Mouse (Mus musculus) frontal cortex, adult (tissue): ENCODE measurements at regions not wholly inside any gene's neighbourhood (a gene's known extent, or its start where the extent isn't known, plus 50 kb on each side); places are given as distances from the start of the nearest gene placed in this dataset.

ENCODE experiments used
- ATAC-seq: cut with Nextera tagmentation; 2 replicates; pipeline ENCODE4 v1.9.2; 2017; ENCODE audit warnings: mild to moderate bottlenecking, moderate library complexity, mixed read lengths; ENCODE audit not compliant: low TSS enrichment

DNA sequence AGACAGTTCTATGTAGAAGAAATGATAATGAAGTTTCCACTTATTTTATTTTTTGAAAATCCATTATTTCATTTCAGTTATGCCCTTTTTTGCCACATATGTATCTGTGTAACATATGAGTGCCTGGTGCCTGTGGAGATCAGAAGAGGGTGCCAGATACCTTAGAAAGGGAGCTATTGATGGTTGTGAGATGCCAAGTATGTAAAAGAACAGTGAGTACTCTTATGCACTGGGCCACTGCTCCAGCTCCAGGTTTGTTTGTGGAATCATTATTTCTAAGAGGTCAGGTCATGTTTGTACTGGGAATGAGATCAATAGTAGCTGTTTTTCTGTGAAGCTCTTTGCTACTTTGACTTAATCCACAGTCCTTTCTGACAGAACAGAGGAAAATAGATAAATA, 68.1 kb downstream of the Cenpw start:
- no peak for ATAC-seq

- ATAC-seq: no peak
These were observed 90.0 kb downstream of the Cenpw start for GRCm38 (mm10) chr10:30110341-30110740.

GRCm38 (mm10) chr10:30102443-30102842, 97.9 kb downstream of the Cenpw start:
- ATAC-seq: no peak

GRCm38 (mm10) chr10:30094603-30095002, 105.8 kb downstream of the Cenpw start:
- no peak for ATAC-seq

- no peak for ATAC-seq
These were observed 108.8 kb downstream of the Cenpw start for GRCm38 (mm10) chr10:30091549-30091948.

DNA sequence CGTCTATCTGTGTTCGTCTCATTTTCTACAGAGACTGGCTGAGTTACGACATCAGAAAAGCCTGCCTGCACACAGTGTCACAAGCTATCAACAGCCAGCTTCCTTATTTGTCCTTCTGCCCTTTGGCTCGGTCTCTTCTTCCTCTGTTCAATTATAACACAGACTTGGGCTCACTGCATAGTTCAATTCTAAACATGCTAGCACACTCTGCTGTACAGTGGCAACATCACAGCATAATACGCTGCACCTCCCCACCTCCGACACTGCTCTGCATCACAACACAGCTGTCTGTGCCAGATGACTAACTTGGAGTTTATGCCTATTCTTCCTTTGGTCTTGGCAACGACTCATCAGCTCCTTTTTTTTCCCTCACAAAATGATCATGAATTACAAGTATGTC, 111.0 kb downstream of the Cenpw start:
- peak; percentile 99 for ATAC-seq

- no peak for ATAC-seq
These were observed 115.3 kb downstream of the Cenpw start for GRCm38 (mm10) chr10:30085059-30085458.

DNA sequence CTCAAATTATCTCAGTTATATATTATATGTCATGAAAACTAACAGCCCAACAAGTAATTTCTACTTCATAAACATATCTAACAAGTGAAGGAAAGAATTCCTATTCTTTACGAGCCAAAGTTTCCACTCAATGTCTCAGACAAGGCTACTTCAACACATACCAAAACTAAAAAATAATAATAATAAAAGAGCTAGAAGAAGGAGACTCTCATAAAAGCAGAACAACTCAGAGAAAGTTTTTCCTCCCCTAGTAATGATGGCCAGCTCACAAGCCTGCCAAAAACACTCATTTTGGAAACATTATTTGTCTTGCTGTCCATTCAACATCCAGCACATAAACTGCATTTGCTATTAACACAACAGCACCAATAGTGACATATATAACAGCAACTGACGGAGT, 133.7 kb downstream of the Cenpw start:
- ATAC-seq: no peak

DNA sequence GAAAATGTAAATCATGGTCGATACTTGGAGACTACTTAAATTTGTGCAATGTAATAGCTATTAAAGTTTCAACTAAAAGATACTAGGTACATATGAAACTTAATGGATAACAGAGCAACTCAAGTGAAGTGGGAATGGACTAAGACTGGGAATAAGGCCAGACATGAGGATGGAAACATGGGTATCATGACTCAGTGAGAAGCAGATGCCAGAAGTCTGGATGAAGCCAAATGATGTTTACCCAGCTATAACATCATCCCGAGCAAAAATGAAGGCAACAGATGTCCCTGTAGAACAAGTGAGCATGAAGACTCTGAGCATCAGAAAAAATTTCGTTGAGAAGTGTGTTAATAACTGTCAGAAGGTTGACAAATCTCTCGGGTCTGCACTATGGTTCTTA, 169.7 kb downstream of the Cenpw start:
- peak; percentile 96 for ATAC-seq

DNA sequence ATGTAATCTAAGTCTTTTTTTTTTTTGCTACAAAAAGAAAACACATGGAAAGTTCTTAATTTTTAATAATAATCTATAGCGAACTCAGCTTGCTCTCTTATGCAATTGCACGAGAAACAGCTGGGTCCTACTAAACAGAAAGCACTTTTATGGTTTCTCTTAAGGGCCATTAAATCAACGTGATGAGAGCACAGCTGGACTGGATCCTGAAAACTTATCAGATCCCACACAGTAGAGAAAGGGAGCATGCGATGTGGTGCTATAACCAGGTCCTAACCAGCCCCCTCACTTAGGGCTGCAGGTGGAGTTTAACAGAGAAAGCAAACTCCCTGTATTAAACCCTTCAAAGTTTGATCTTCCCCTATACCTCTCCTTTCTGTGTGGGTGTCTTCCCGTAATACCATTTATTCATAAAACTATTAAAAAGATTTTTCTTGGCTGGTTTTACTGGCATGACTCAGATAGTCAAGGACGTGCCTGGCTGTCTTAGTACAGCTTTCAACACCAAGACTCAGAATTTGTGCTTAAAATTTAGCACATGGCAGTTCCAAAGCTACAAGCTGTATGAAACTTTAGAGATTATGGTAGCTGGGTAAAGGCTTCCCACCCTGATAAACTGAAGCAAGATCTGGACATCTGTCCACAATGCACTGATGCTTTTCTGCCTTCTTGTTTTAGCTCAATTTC, 197.3 kb downstream of the Cenpw start:
- ATAC-seq: 0 out of 2 replicates have a peak, but pooled peaks have one; percentile 20

DNA sequence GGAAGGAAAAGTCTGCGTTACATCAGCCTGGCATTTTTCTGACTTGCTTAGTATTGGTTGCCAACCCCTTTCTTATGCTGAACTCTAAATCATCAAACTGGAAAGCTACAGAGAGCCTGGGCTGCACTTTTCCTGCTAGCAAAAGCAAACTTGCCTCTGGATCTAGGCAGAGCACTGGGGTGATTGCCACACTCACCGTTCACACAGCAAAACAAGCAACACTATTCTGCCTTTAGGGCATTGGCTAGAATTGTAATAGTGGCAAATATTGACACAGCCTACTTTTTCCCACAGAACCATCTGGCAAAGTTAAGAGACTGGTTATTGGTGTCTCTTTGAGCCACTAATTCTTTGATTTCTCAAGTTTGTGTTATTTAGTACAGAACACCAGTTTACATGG, 199.5 kb downstream of the Cenpw start:
- ATAC-seq: no peak

DNA sequence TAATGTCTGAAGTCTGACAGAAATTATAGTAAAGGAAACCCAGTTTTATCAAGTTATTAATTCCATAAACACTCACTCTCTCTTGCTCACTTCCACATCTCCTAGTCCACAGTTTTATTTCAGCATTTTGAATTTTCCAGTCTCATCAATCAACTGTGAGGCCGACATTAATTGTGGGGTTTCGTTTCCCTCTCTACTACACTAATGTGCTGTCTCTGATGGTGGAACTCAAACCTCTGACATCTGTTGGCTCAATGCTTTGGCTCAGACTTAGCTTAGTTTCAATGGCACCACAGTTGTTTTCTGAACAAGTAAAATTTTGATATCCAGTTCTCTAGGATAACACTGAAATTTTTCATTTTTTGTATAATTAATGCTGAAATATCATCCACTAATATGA, 218.8 kb downstream of the Cenpw start:
- no peak for ATAC-seq
